Mouse (Mus musculus) ES-E14 (cell line): ENCODE data around the gene Vmn1r114.
"Not testable (repeated sequence)": the region's sequence is repeated elsewhere in the genome, so short reads cannot be mapped to it uniquely, and the experiment has no call there.

Experiments used
- ZC3H11A ChIP-seq: IDR thresholded peaks from 2 replicates; pipeline ENCODE4 v1.6.1; 2012; ENCODE audit warnings: low read depth, mild to moderate bottlenecking, inconsistent platforms, low read length, borderline replicate concordance
- ZNF384 ChIP-seq: IDR thresholded peaks from 2 replicates; pipeline ENCODE4 v1.6.1; 2012; ENCODE audit warnings: low read depth, low read length, inconsistent platforms

- TF ChIP-seq ZNF384, ZC3H11A: not testable (repeated sequence)
These were observed 25.0 kb downstream of the Vmn1r114 start, which contains the start of gene Vmn1r113 for GRCm38 (mm10) chr7:20786985-20787384.
